In the genomic region with DNA sequence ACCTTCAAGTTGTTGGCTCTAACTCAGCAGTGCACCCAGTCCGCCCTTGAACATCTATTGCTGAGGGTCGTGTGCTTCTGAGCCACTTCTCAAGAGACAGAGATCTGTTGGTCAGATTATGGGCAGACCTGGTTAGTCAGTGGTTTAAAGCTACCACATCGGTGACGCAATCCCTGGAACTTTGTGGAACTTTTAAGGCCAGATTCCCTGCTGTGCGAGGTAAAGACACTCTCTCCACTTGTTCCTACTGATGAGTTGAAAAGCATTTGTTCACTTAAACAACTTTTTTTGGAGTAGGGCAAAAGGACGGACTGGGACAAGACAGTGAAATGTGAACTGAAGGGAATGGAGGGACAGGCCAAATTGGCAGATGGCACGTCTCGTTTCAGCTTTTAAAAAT, we compare ENCODE assay signal across 12 mouse cellular contexts.
A peak's percentile ranks its signal among the peaks of the same experiment; 100 is the strongest.
DNase-seq lines count a peak whose midpoint lies in the region; ATAC-seq and TF ChIP-seq lines count a peak whose summit lies in the region.
"Had no signal": no experiment of that assay in that cellular context is flagged by ENCODE, and none has a peak within 500 bp of the region (broad histone marks: within the 10 kb centered on the region; RNA-seq: fewer than 3 reads in every experiment).

No protein-coding gene starts in this region.

- H3K9me3 ChIP-seq in lung, embryonic 14.5 days (ENCODE audit: low read depth, low read length), result no peaks in the 10 kb centered on the region
- H3K9me3 ChIP-seq in embryonic facial prominence, embryonic 12.5 days, result no peaks in the 10 kb centered on the region
- H3K9me3 ChIP-seq in stomach, embryonic 14.5 days (ENCODE audit: control insufficient read depth, low read depth, low read length), result no peaks in the 10 kb centered on the region
- H3K9me3 ChIP-seq: liver, embryonic 13.5 days; midbrain, embryonic 13.5 days had no signal

- H3K27ac ChIP-seq in gastrocnemius, adult 2 months, result peak overlapping the region; percentile 66
- H3K27ac ChIP-seq in lung, embryonic 14.5 days (ENCODE audit: low read depth), result peak overlapping the region; percentile 32; the same call in 1 of the 2 replicates
- H3K27ac ChIP-seq in embryonic facial prominence, embryonic 12.5 days, result peak overlapping the region; percentile 52; the same call in 1 of the 2 replicates
- H3K27ac ChIP-seq in stomach, embryonic 14.5 days (ENCODE audit: low read length), result peak overlapping the region; percentile 35; the same call in 1 of the 2 replicates
- H3K27ac ChIP-seq: hindbrain, postnatal 0 days; liver, embryonic 13.5 days; midbrain, embryonic 13.5 days had no signal

- peak overlapping the region; percentile 47 for H3K4me3 ChIP-seq in gastrocnemius, adult 2 months
- no peak overlapping the region for H3K4me3 ChIP-seq in lung, embryonic 14.5 days (ENCODE audit: low read depth, low read length)
- H3K4me3 ChIP-seq in embryonic facial prominence, embryonic 12.5 days, result no peak overlapping the region
- no peak overlapping the region for H3K4me3 ChIP-seq in stomach, embryonic 14.5 days (ENCODE audit: low read depth, low read length)
- H3K4me3 ChIP-seq: liver, embryonic 13.5 days; midbrain, embryonic 13.5 days had no signal

- H3K36me3 ChIP-seq in lung, embryonic 14.5 days (ENCODE audit: insufficient read depth), result no peaks in the 10 kb centered on the region
- no peaks in the 10 kb centered on the region for H3K36me3 ChIP-seq in embryonic facial prominence, embryonic 12.5 days
- no peaks in the 10 kb centered on the region for H3K36me3 ChIP-seq in stomach, embryonic 14.5 days (ENCODE audit: control insufficient read depth, insufficient read depth, low read length)
- H3K36me3 ChIP-seq: liver, embryonic 13.5 days; midbrain, embryonic 13.5 days had no signal

- H3K4me2 ChIP-seq in lung, embryonic 14.5 days, result no peak overlapping the region
- H3K4me2 ChIP-seq in embryonic facial prominence, embryonic 12.5 days (replicated peaks), result 0 out of 2 replicates have a peak overlapping the region, but pooled peaks have one; percentile 11
- H3K4me2 ChIP-seq in stomach, embryonic 14.5 days (replicated peaks; ENCODE audit: low read depth, low read length), result no peak overlapping the region
- H3K4me2 ChIP-seq: liver, embryonic 13.5 days; midbrain, embryonic 13.5 days had no signal

- no peak for TF ChIP-seq CTCF in gastrocnemius, adult 2 months (IDR thresholded peaks at IDR 0.05)
- no peak for TF ChIP-seq CTCF in lung, embryonic 14.5 days (IDR thresholded peaks at IDR 0.05; ENCODE audit: low read depth)

- ATAC-seq in lung, embryonic 14.5 days (ENCODE audit: insufficient read depth), result peak; percentile 39; the same call in 1 of the 2 replicates
- no peak for ATAC-seq in embryonic facial prominence, embryonic 12.5 days (ENCODE audit: insufficient number of reproducible peaks, insufficient read depth, low FRiP score, low TSS enrichment)
- no peak; the same call in 1 of the 2 replicates for ATAC-seq in stomach, embryonic 14.5 days (ENCODE audit: insufficient number of reproducible peaks, insufficient read depth, low FRiP score, low read depth)
- ATAC-seq in erythroblast, adult 5-6 weeks (replicated peaks; ENCODE audit: low FRiP score, poor library complexity, severe bottlenecking), result no peak
- ATAC-seq: activated CD4-positive, CD25-positive, alpha-beta regulatory T cell, adult 4 months had no signal

- peak; percentile 26 for DNase-seq in gastrocnemius, adult 2 months
- DNase-seq in gastrocnemius, postnatal 10 days, result no peak
- no peak for DNase-seq in lung, embryonic 14.5 days
- DNase-seq in lung, postnatal 4 days, result no peak
- DNase-seq in thymus, postnatal 25 days, result no peak

- no peak overlapping the region for H3K9ac ChIP-seq in lung, embryonic 14.5 days
- H3K9ac ChIP-seq in embryonic facial prominence, embryonic 12.5 days, result no peak overlapping the region
- no peak overlapping the region for H3K9ac ChIP-seq in stomach, embryonic 14.5 days (replicated peaks; ENCODE audit: low read depth, low read length)
- H3K9ac ChIP-seq: liver, embryonic 13.5 days; midbrain, embryonic 13.5 days had no signal

- H3K4me1 ChIP-seq in lung, embryonic 14.5 days (ENCODE audit: insufficient read depth), result no peaks in the 10 kb centered on the region
- peaks cover 7% of the 10 kb centered on the region; the same call in 1 of the 2 replicates for H3K4me1 ChIP-seq in embryonic facial prominence, embryonic 12.5 days
- H3K4me1 ChIP-seq in stomach, embryonic 14.5 days (ENCODE audit: control insufficient read depth, insufficient read depth, low read length), result no peaks in the 10 kb centered on the region
- H3K4me1 ChIP-seq: liver, embryonic 13.5 days; midbrain, embryonic 13.5 days had no signal

- intact Hi-C loops in gastrocnemius, adult 2 months (cut with DNase I), result loop anchor here (1.0 to 5.0 kb wide), 2 partner anchors 199 to 335 kb away; no protein-coding TSS in a partner anchor

- WGBS in lung, embryonic 14.5 days, result 51% methylated on average over 8 of the region's 8 CpGs
- 50% methylated on average over 8 of the region's 8 CpGs for WGBS in embryonic facial prominence, embryonic 12.5 days
- WGBS in stomach, embryonic 14.5 days, result 51% methylated on average over 8 of the region's 8 CpGs

- H3K27me3 ChIP-seq in lung, embryonic 14.5 days (ENCODE audit: insufficient read depth, low read length), result no peaks in the 10 kb centered on the region
- H3K27me3 ChIP-seq in embryonic facial prominence, embryonic 12.5 days, result no peaks in the 10 kb centered on the region
- H3K27me3 ChIP-seq in stomach, embryonic 14.5 days (ENCODE audit: control insufficient read depth, insufficient read depth, low read length), result no peaks in the 10 kb centered on the region
- H3K27me3 ChIP-seq: liver, embryonic 13.5 days; midbrain, embryonic 13.5 days had no signal
